Mouse (Mus musculus) liver, embryonic 12.5 days (tissue): ENCODE measurements around the gene Eps8l3. TPM values are rescaled to one million over a fixed set of nuclear protein-coding genes. Genes with fewer than 3 reads are reported as not detected.

ENCODE experiments used
- ATAC-seq: fragments of 200-750 bp; cut with Nextera tagmentation; 2 replicates; pipeline ENCODE4 v1.8.0; 2017; ENCODE audit warnings: moderate number of reproducible peaks, mild to moderate bottlenecking, moderate library complexity
- H3K27ac ChIP-seq: fragments of 300-500 bp; sonication (generic); 2 replicates; pipeline ENCODE4 v1.5.1; 2016; ENCODE audit warnings: mild to moderate bottlenecking
- H3K27me3 ChIP-seq: fragments of 300-500 bp; sonication (generic); replicated peaks from 2 replicates; pipeline ENCODE4 v1.6.1; 2016; ENCODE audit warnings: mild to moderate bottlenecking, moderate library complexity
- H3K36me3 ChIP-seq: fragments of 300-500 bp; sonication (generic); 2 replicates; pipeline ENCODE4 v1.6.1; 2016; ENCODE audit warnings: mild to moderate bottlenecking, moderate library complexity
- H3K4me1 ChIP-seq: fragments of 300-500 bp; sonication (generic); 2 replicates; pipeline ENCODE4 v1.6.1; 2016
- H3K4me2 ChIP-seq: fragments of 300-500 bp; sonication (generic); 2 replicates; pipeline ENCODE4 v1.6.1; 2016; ENCODE audit warnings: mild to moderate bottlenecking, moderate library complexity
- H3K4me3 ChIP-seq: fragments of 300-500 bp; sonication (generic); 2 replicates; pipeline ENCODE4 v1.5.1; 2016; ENCODE audit warnings: mild to moderate bottlenecking, moderate library complexity
- H3K9ac ChIP-seq: fragments of 300-500 bp; sonication (generic); 2 replicates; pipeline ENCODE4 v1.6.1; 2016; ENCODE audit warnings: mild to moderate bottlenecking, moderate library complexity
- H3K9me3 ChIP-seq: fragments of 300-500 bp; sonication (generic); replicated peaks from 2 replicates; pipeline ENCODE4 v1.6.1; 2016; ENCODE audit warnings: mild to moderate bottlenecking, moderate library complexity
- WGBS: fragments of 180-500 bp; shearing (Covaris S2); methylation state at CpG from one replicate; pipeline ENCODE4 v1.1.7; 2016; ENCODE audit not compliant: insufficient replicate concordance; 5-methylcytosine and 5-hydroxymethylcytosine counted together
- polyA plus RNA-seq: library from polyadenylated mRNA; unstranded; fragments of >200 nt; fragmentation: Nextera tagmentation; extraction: Ambion mirVana; gene quantifications from 2 replicates; pipeline ENCODE4 v1.2.1, GENCODE M21; 2016

Gene Eps8l3
- polyA plus RNA-seq, 1 experiment from 2014 or later: not detected

GRCm38 (mm10) chr3:107841370-107841769 lies 35.7 kb upstream of the Eps8l3 start:
- H3K4me3 ChIP-seq: no peak overlapping the region
- no peaks in the 10 kb centered on the region for H3K9me3 ChIP-seq
- H3K27ac ChIP-seq: no peak overlapping the region
- no peak for ATAC-seq
- H3K36me3 ChIP-seq: no peaks in the 10 kb centered on the region
- WGBS: 76% methylated on average over 7 of the region's 7 CpGs
- H3K27me3 ChIP-seq: peaks cover 12% of the 10 kb centered on the region; the same call in 1 of the 2 replicates
- no peak overlapping the region for H3K9ac ChIP-seq
- no peaks in the 10 kb centered on the region for H3K4me1 ChIP-seq
- no peak overlapping the region for H3K4me2 ChIP-seq

- Histone ChIP-seq H3K27ac (no peak overlapping the region), H3K27me3 (peaks cover 14% of the 10 kb centered on the region; the same call in 1 of the 2 replicates), H3K36me3 (no peaks in the 10 kb centered on the region), H3K9ac (no peak overlapping the region), H3K4me1 (0 out of 2 replicates have a peak, but pooled peaks cover 5% of the 10 kb centered on the region), H3K4me3 (no peak overlapping the region), H3K9me3 (no peaks in the 10 kb centered on the region), H3K4me2 (no peak overlapping the region)
- 67% methylated on average over 3 of the region's 3 CpGs for WGBS
- ATAC-seq: no peak
Measured at GRCm38 (mm10) chr3:107843406-107843805, 33.6 kb upstream of the Eps8l3 start.

GRCm38 (mm10) chr3:107844001-107844400 lies 33.0 kb upstream of the Eps8l3 start:
- H3K4me1 ChIP-seq: 0 out of 2 replicates have a peak, but pooled peaks cover 6% of the 10 kb centered on the region

GRCm38 (mm10) chr3:107844499-107844898 lies 32.5 kb upstream of the Eps8l3 start:
- Histone ChIP-seq H3K4me3 (no peak overlapping the region), H3K9ac (no peak overlapping the region), H3K9me3 (no peaks in the 10 kb centered on the region), H3K4me1 (peaks cover 11% of the 10 kb centered on the region; the same call in 1 of the 2 replicates), H3K27ac (no peak overlapping the region), H3K27me3 (peaks cover 14% of the 10 kb centered on the region; the same call in 1 of the 2 replicates), H3K36me3 (no peaks in the 10 kb centered on the region), H3K4me2 (no peak overlapping the region)
- ATAC-seq: no peak
- WGBS: 73% methylated on average over 2 of the region's 2 CpGs

More at GRCm38 (mm10) chr3:107844001-107844400, 33.0 kb upstream of the Eps8l3 start:
- Histone ChIP-seq H3K36me3 (no peaks in the 10 kb centered on the region), H3K9me3 (no peaks in the 10 kb centered on the region), H3K4me2 (no peak overlapping the region), H3K27ac (no peak overlapping the region), H3K9ac (no peak overlapping the region), H3K4me3 (no peak overlapping the region), H3K27me3 (peaks cover 14% of the 10 kb centered on the region; the same call in 1 of the 2 replicates)
- 69% methylated on average over 3 of the region's 3 CpGs for WGBS
- no peak for ATAC-seq

GRCm38 (mm10) chr3:107846175-107846574 lies 30.9 kb upstream of the Eps8l3 start:
- Histone ChIP-seq H3K4me1 (peaks cover 18% of the 10 kb centered on the region; the same call in 1 of the 2 replicates), H3K27me3 (peaks cover 18% of the 10 kb centered on the region; the same call in 1 of the 2 replicates), H3K9me3 (no peaks in the 10 kb centered on the region), H3K36me3 (no peaks in the 10 kb centered on the region), H3K4me3 (no peak overlapping the region), H3K9ac (no peak overlapping the region), H3K27ac (no peak overlapping the region), H3K4me2 (no peak overlapping the region)
- WGBS: 7% methylated on average over 1 of the region's 1 CpGs
- no peak for ATAC-seq

- Histone ChIP-seq H3K27ac (no peak overlapping the region), H3K36me3 (no peaks in the 10 kb centered on the region), H3K27me3 (peaks cover 18% of the 10 kb centered on the region; the same call in 1 of the 2 replicates), H3K9me3 (no peaks in the 10 kb centered on the region), H3K4me1 (peaks cover 18% of the 10 kb centered on the region; the same call in 1 of the 2 replicates), H3K4me3 (no peak overlapping the region), H3K4me2 (no peak overlapping the region), H3K9ac (no peak overlapping the region)
- WGBS: 36% methylated on average over 3 of the region's 3 CpGs
- ATAC-seq: no peak
Measured at GRCm38 (mm10) chr3:107846835-107847234, 30.2 kb upstream of the Eps8l3 start.

- Histone ChIP-seq H3K36me3 (no peaks in the 10 kb centered on the region), H3K9me3 (no peaks in the 10 kb centered on the region), H3K4me1 (peaks cover 18% of the 10 kb centered on the region; the same call in 1 of the 2 replicates), H3K27me3 (peaks cover 20% of the 10 kb centered on the region; the same call in 1 of the 2 replicates), H3K4me2 (no peak overlapping the region), H3K9ac (no peak overlapping the region), H3K27ac (no peak overlapping the region), H3K4me3 (no peak overlapping the region)
- no peak for ATAC-seq
- 49% methylated on average over 4 of the region's 4 CpGs for WGBS
Measured at GRCm38 (mm10) chr3:107848126-107848525, 28.9 kb upstream of the Eps8l3 start.

GRCm38 (mm10) chr3:107849000-107849692 lies 27.9 kb upstream of the Eps8l3 start:
- Histone ChIP-seq H3K4me1 (peaks cover 18% of the 10 kb centered on the region; the same call in 1 of the 2 replicates), H3K36me3 (no peaks in the 10 kb centered on the region), H3K27ac (no peak overlapping the region), H3K4me2 (no peak overlapping the region), H3K4me3 (no peak overlapping the region), H3K9me3 (no peaks in the 10 kb centered on the region), H3K27me3 (peaks cover 23% of the 10 kb centered on the region; the same call in 1 of the 2 replicates), H3K9ac (no peak overlapping the region)
- ATAC-seq: no peak
- 43% methylated on average over 6 of the region's 6 CpGs for WGBS

- 48% methylated on average over 2 of the region's 2 CpGs for WGBS
- no peak overlapping the region for H3K9ac ChIP-seq
- H3K4me1 ChIP-seq: peaks cover 18% of the 10 kb centered on the region; the same call in 1 of the 2 replicates
- ATAC-seq: peak; percentile 59
- H3K4me3 ChIP-seq: no peak overlapping the region
- H3K4me2 ChIP-seq: no peak overlapping the region
- H3K27me3 ChIP-seq: peaks cover 28% of the 10 kb centered on the region; the same call in 1 of the 2 replicates
- H3K36me3 ChIP-seq: no peaks in the 10 kb centered on the region
- no peaks in the 10 kb centered on the region for H3K9me3 ChIP-seq
- no peak overlapping the region for H3K27ac ChIP-seq
Measured at GRCm38 (mm10) chr3:107849693-107850031, 27.4 kb upstream of the Eps8l3 start.

- Histone ChIP-seq H3K4me3 (no peak overlapping the region), H3K4me1 (peaks cover 18% of the 10 kb centered on the region; the same call in 1 of the 2 replicates), H3K9me3 (no peaks in the 10 kb centered on the region), H3K9ac (no peak overlapping the region), H3K36me3 (no peaks in the 10 kb centered on the region), H3K27ac (no peak overlapping the region), H3K27me3 (peaks cover 35% of the 10 kb centered on the region; the same call in 1 of the 2 replicates), H3K4me2 (no peak overlapping the region)
- ATAC-seq: no peak
- 53% methylated on average over 12 of the region's 12 CpGs for WGBS
Measured at GRCm38 (mm10) chr3:107850418-107851031, 26.5 kb upstream of the Eps8l3 start.

GRCm38 (mm10) chr3:107852786-107853185 lies 24.2 kb upstream of the Eps8l3 start:
- Histone ChIP-seq H3K36me3 (no peaks in the 10 kb centered on the region), H3K4me3 (no peak overlapping the region), H3K9ac (no peak overlapping the region), H3K27ac (no peak overlapping the region), H3K4me1 (peaks cover 12% of the 10 kb centered on the region; the same call in 1 of the 2 replicates), H3K27me3 (peaks cover 38% of the 10 kb centered on the region; the same call in 1 of the 2 replicates), H3K9me3 (no peaks in the 10 kb centered on the region), H3K4me2 (no peak overlapping the region)
- 16% methylated on average over 7 of the region's 7 CpGs for WGBS
- no peak for ATAC-seq
